Mouse (Mus musculus): ENCODE measurements around the gene Zfp9. TPM values are rescaled to one million over a fixed set of nuclear protein-coding genes. Genes with fewer than 3 reads are reported as not detected.

Zfp9 gene
- 16.2 TPM for polyA plus RNA-seq (2014; fragmentation: Illumina TruSeq; extraction: RNeasy Lipid Tissue Mini Kit (QIAGEN cat#74804); ENCODE audit: low read depth, low replicate concordance)

DNA sequence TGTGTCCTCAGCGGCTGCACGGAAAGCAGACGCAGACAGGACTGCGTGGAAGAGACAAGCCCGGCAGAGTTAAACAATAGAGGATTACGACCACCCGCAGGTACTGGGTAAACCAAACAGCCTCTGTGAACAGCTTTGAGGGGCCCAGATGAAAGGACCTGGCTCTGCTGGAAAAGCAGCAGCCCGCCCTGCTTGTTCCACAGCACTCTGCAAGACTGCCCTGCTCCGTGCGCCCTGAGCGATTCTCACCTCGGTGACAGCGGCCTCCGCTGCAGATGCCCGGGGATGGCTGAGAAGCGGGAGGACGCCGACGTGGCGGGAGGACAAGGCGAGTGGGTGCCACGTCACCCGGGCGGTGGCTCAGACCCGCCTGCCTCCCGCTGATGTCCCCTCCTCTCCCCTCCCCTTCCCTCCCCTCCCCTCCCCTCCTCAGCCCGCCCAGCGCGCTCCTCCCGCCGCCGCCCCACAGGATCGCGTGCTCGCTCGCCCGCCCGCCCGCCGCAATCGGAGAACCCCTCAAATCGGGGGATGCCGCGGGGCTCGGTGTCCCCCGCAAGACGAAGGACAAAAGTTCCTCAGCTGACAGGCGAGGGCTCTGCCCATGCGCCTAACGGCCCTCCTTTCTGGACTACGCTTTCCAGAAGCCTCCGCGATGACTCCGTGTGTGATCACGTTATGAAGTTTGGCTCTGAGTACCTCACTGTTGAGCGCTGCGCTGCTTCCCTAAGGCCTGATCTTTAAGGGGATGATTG, at the start of gene Zfp9:
Gene Zfp9 (minus strand): TSS at position 364 of the 752 bp plus-strand sequence.

GRCm38 (mm10) chr6:118455042-118455631, 24.0 kb downstream of the Zfp9 start, which contains the start of gene Zfp248:
TSS of gene Zfp248 (minus strand) at chr6:118455528.

GRCm38 (mm10) chr6:118419050-118419920, 59.8 kb downstream of the Zfp9 start, which contains the start of gene Bms1:
TSS of gene Bms1 (minus strand) at chr6:118419474.

Other genes starting within 250 kb of the Zfp9 start
- gene Bms1, start 59.8 kb downstream of the Zfp9 start, polyA plus RNA-seq (2014; fragmentation: Illumina TruSeq; extraction: RNeasy Lipid Tissue Mini Kit (QIAGEN cat#74804); ENCODE audit: low read depth, low replicate concordance), result 26.5 TPM
- gene Zfp248, start 23.8 kb downstream of the Zfp9 start, polyA plus RNA-seq (2014; fragmentation: Illumina TruSeq; extraction: RNeasy Lipid Tissue Mini Kit (QIAGEN cat#74804); ENCODE audit: low read depth, low replicate concordance), result 2.5 TPM
- 6.8 TPM for gene Ankrd26, start 82.9 kb upstream of the Zfp9 start, polyA plus RNA-seq (2014; fragmentation: Illumina TruSeq; extraction: RNeasy Lipid Tissue Mini Kit (QIAGEN cat#74804); ENCODE audit: low read depth, low replicate concordance)

Measured in sigmoid colon, adult 10 weeks (tissue).